Mouse (Mus musculus): ENCODE measurements around the gene Zbtb32. TPM values are rescaled to one million over a fixed set of nuclear protein-coding genes. Genes with fewer than 3 reads are reported as not detected.
A peak's percentile ranks its signal among the peaks of the same experiment; 100 is the strongest.

The Zbtb32 gene
- total RNA-seq, 2 experiments from 2014 or later = not detected

GRCm38 (mm10) chr7:30602583-30602982 is 3.9 kb upstream of the Zbtb32 start:
- no peak for DNase-seq (ENCODE audit: low spot score in 2 of 2)

- DNase-seq (ENCODE audit: low spot score in 2 of 2) = no peak
These were observed 1.9 kb upstream of the Zbtb32 start for GRCm38 (mm10) chr7:30600651-30601050.

- DNase-seq (ENCODE audit: low spot score in 2 of 2) = peak; percentile 89 to 97
These were observed 1.2 kb upstream of the Zbtb32 start for GRCm38 (mm10) chr7:30599933-30600353.

- no peak for DNase-seq (ENCODE audit: low spot score in 2 of 2)
These were observed 1.9 kb downstream of the Zbtb32 start for GRCm38 (mm10) chr7:30596811-30597210.

GRCm38 (mm10) chr7:30596093-30596492 is 2.6 kb downstream of the Zbtb32 start:
- no peak for DNase-seq (ENCODE audit: low spot score in 2 of 2)

- no peak for DNase-seq (ENCODE audit: low spot score in 2 of 2)
These were observed 4.1 kb downstream of the Zbtb32 start for GRCm38 (mm10) chr7:30594510-30595024.

GRCm38 (mm10) chr7:30593579-30594509 is 4.9 kb downstream of the Zbtb32 start:
- no peak for DNase-seq (ENCODE audit: low spot score in 2 of 2)

GRCm38 (mm10) chr7:30592772-30593423 is 5.8 kb downstream of the Zbtb32 start:
- no peak for DNase-seq (ENCODE audit: low spot score in 2 of 2)

GRCm38 (mm10) chr7:30591605-30591951 is 7.1 kb downstream of the Zbtb32 start:
- DNase-seq (ENCODE audit: low spot score in 2 of 2) = no peak

GRCm38 (mm10) chr7:30590927-30591604 is 7.6 kb downstream of the Zbtb32 start:
- DNase-seq (ENCODE audit: low spot score in 2 of 2) = no peak

- peak; percentile 65 to 83 for DNase-seq (ENCODE audit: low spot score in 2 of 2)
These were observed 9.0 kb downstream of the Zbtb32 start for GRCm38 (mm10) chr7:30589435-30590301.

GRCm38 (mm10) chr7:30588676-30589434 is 9.9 kb downstream of the Zbtb32 start, which contains the start of gene Kmt2b:
TSS of gene Kmt2b (minus strand) at chr7:30588726.
- peak; percentile 96 to 97 for DNase-seq (ENCODE audit: low spot score in 2 of 2)

GRCm38 (mm10) chr7:30587842-30588667 is 10.7 kb downstream of the Zbtb32 start:
- peak in 1 of 2 experiments; percentile 42 for DNase-seq (ENCODE audit: low spot score in 2 of 2)

GRCm38 (mm10) chr7:30586455-30587020 is 12.2 kb downstream of the Zbtb32 start:
- DNase-seq (ENCODE audit: low spot score in 2 of 2) = no peak

GRCm38 (mm10) chr7:30585170-30585569 is 13.5 kb downstream of the Zbtb32 start:
- DNase-seq (ENCODE audit: low spot score in 2 of 2) = no peak

GRCm38 (mm10) chr7:30584339-30584738 is 14.4 kb downstream of the Zbtb32 start:
- no peak for DNase-seq (ENCODE audit: low spot score in 2 of 2)

GRCm38 (mm10) chr7:30581547-30581946 is 17.2 kb downstream of the Zbtb32 start:
- no peak for DNase-seq (ENCODE audit: low spot score in 2 of 2)

GRCm38 (mm10) chr7:30579950-30580349 is 18.8 kb downstream of the Zbtb32 start:
- no peak for DNase-seq (ENCODE audit: low spot score in 2 of 2)
